Mouse (Mus musculus) limb, embryonic 11.5 days (tissue): ENCODE data around the gene Hspd1. TPM values are rescaled to one million over a fixed set of nuclear protein-coding genes. Genes with fewer than 3 reads are reported as not detected.
"Not testable (repeated sequence)": the region's sequence is repeated elsewhere in the genome, so short reads cannot be mapped to it uniquely, and the experiment has no call there.

Experiments used
- ATAC-seq: fragments of 200-750 bp; cut with Nextera tagmentation; 2 replicates; pipeline ENCODE4 v1.8.0; 2017; ENCODE audit warnings: low read depth; ENCODE audit not compliant: insufficient number of reproducible peaks, low FRiP score, low TSS enrichment
- DNase-seq: peaks from one replicate; pipeline ENCODE4 v3.0.0-alpha.2; 2015; ENCODE audit warnings: low spot score
- H3K27ac ChIP-seq: fragments of 300-500 bp; sonication (generic); replicated peaks from 2 replicates; pipeline ENCODE4 v1.5.1; 2014; ENCODE audit warnings: low read depth, mild to moderate bottlenecking, low read length
- H3K27me3 ChIP-seq: fragments of 300-500 bp; sonication (generic); 2 replicates; pipeline ENCODE4 v1.6.1; 2014; ENCODE audit warnings: mild to moderate bottlenecking, low read length, mixed read lengths; ENCODE audit not compliant: control insufficient read depth, insufficient read depth
- H3K36me3 ChIP-seq: fragments of 300-500 bp; sonication (generic); 2 replicates; pipeline ENCODE4 v1.6.1; 2014; ENCODE audit warnings: mild to moderate bottlenecking, low read length, moderate library complexity, mixed read lengths; ENCODE audit not compliant: control insufficient read depth, insufficient read depth
- H3K4me1 ChIP-seq: fragments of 300-500 bp; sonication (generic); 2 replicates; pipeline ENCODE4 v1.6.1; 2014; ENCODE audit warnings: low read length, mixed read lengths; ENCODE audit not compliant: control insufficient read depth, insufficient read depth
- H3K4me2 ChIP-seq: fragments of 300-500 bp; sonication (generic); 2 replicates; pipeline ENCODE4 v1.6.1; 2014; ENCODE audit warnings: low read depth, mild to moderate bottlenecking, moderate library complexity; ENCODE audit not compliant: severe bottlenecking
- H3K4me3 ChIP-seq: fragments of 300-500 bp; sonication (generic); 2 replicates; pipeline ENCODE4 v1.5.1; 2014; ENCODE audit warnings: low read depth, low read length
- H3K9ac ChIP-seq: fragments of 300-500 bp; sonication (generic); 2 replicates; pipeline ENCODE4 v1.6.1; 2014; ENCODE audit warnings: mild to moderate bottlenecking, low read length
- H3K9me3 ChIP-seq: fragments of 300-500 bp; sonication (generic); 2 replicates; pipeline ENCODE4 v1.6.1; 2016; ENCODE audit warnings: low read length; ENCODE audit not compliant: control insufficient read depth
- WGBS: fragments of 180-500 bp; shearing (Covaris S2); extraction: QIAGEN DNeasy Blood & Tissue Kit; methylation state at CpG from one replicate; pipeline ENCODE4 v1.1.7; 2014; 5-methylcytosine and 5-hydroxymethylcytosine counted together
- polyA plus RNA-seq: library from polyadenylated mRNA; unstranded; fragments of >200 nt; fragmentation: Nextera tagmentation; extraction: Ambion mirVana; gene quantifications from 2 replicates; pipeline ENCODE4 v1.2.1, GENCODE M21; 2014

The Hspd1 gene
- polyA plus RNA-seq, 1 experiment from 2014 or later = 431 TPM

DNA sequence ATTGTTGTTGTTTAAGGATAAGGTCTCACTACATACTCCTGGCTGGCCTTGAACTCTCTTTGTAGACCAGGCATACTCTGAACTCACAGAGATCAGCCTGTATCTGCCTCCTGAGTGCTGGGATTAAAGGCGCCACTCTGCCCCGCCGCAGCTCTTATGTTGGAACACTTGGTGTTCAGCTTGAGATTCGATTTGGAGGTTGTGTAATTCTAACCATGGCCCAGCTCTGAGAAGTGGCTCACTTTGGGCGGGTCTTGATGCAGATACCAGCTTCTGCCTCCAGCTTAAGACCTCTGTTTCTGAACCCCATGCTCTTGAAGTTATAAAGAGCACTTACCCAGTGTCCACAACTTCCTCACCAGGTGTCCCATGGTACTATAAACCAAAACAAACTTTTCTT is 41.7 kb upstream of the Hspd1 start:
- DNase-seq (no peak), ATAC-seq (no peak)
- no peaks in the 10 kb centered on the region for H3K9me3 ChIP-seq
- H3K4me1 ChIP-seq = peaks cover 5% of the 10 kb centered on the region; the same call in 1 of the 2 replicates
- H3K27me3 ChIP-seq = no peaks in the 10 kb centered on the region
- H3K4me3 ChIP-seq = no peak overlapping the region
- WGBS = 95% methylated on average over 5 of the region's 5 CpGs
- no peak overlapping the region for H3K4me2 ChIP-seq
- H3K27ac ChIP-seq = no peak overlapping the region
- no peak overlapping the region for H3K9ac ChIP-seq
- no peaks in the 10 kb centered on the region for H3K36me3 ChIP-seq

DNA sequence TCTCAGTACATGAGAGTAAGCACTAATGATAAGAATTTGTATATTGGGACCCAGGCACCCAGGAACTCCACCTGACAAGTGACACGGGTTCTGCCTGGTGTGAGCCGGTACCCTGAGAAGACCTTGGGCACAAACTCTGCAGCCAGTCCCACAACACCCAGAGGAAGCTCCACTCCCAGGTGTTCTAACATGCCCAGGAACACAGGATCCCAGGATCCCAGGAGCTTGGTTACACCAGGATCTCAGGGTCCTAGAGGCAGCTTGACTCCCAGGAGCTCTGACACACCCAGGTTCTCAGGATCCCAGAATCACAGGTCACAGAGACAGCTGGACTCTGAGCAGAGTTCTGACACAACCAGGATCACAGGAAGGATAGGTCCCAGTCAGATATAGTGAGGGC is 36.1 kb upstream of the Hspd1 start:
- DNase-seq, H3K9ac ChIP-seq, H3K4me3 ChIP-seq, H3K27me3 ChIP-seq, H3K36me3 ChIP-seq, H3K4me2 ChIP-seq, H3K9me3 ChIP-seq, ATAC-seq, H3K4me1 ChIP-seq, H3K27ac ChIP-seq: not testable (repeated sequence)
- WGBS = 97% methylated on average over 2 of the region's 2 CpGs

DNA sequence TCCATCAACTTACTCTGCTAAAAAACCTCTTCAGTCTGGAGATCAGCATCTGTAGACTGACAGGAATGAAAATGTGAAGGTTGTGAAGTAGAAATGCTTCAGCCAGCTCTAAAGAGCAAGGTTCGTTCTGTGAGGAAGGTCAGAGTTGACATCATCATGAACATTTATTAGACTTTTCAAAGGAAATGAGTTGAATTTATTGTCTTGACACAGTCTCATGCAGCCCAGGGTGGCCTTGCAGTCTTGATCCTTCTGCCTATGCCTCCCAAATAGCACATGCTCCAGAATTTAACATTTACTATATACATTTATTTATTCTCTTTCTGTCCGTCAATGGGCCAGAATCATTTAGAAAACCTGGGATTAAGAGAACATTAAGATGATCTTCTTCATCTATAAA is 35.5 kb upstream of the Hspd1 start:
- Histone ChIP-seq H3K4me1 (no peaks in the 10 kb centered on the region), H3K4me3 (no peak overlapping the region)

DNA sequence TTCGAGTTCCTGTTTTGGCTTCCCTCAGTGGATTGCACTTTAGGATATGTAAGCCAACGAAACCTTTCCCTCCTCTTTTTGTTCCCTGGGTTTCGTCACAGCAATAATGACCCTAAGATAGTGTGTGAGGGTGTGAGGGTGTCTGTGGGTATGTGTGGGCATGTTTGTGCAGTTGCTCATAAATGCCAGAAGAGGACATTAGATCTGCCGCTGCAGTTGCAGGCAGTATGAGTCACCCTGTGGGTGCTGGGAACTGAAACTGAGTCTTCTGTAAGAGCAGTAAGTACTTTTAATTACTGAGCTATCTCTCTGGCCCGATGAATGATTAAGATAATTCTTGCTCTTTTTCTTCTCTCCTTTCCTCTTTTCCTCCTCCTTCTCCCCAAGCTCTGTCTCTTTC is 35.0 kb upstream of the Hspd1 start:
- no peaks in the 10 kb centered on the region for H3K4me1 ChIP-seq
- no peaks in the 10 kb centered on the region for H3K36me3 ChIP-seq
- WGBS = 85% methylated on average over 5 of the region's 5 CpGs
- DNase-seq (no peak), ATAC-seq (no peak)
- no peaks in the 10 kb centered on the region for H3K9me3 ChIP-seq
- H3K27ac ChIP-seq = no peak overlapping the region
- no peak overlapping the region for H3K4me3 ChIP-seq
- no peaks in the 10 kb centered on the region for H3K27me3 ChIP-seq
- H3K4me2 ChIP-seq = no peak overlapping the region
- no peak overlapping the region for H3K9ac ChIP-seq

More for the DNA sequence above, 35.5 kb upstream of the Hspd1 start:
- DNase-seq = no peak
- 82% methylated on average over 2 of the region's 2 CpGs for WGBS
- H3K9me3 ChIP-seq = no peaks in the 10 kb centered on the region
- no peak for ATAC-seq
- no peaks in the 10 kb centered on the region for H3K36me3 ChIP-seq
- no peaks in the 10 kb centered on the region for H3K27me3 ChIP-seq
- H3K9ac ChIP-seq = no peak overlapping the region
- no peak overlapping the region for H3K27ac ChIP-seq
- H3K4me2 ChIP-seq = no peak overlapping the region

DNA sequence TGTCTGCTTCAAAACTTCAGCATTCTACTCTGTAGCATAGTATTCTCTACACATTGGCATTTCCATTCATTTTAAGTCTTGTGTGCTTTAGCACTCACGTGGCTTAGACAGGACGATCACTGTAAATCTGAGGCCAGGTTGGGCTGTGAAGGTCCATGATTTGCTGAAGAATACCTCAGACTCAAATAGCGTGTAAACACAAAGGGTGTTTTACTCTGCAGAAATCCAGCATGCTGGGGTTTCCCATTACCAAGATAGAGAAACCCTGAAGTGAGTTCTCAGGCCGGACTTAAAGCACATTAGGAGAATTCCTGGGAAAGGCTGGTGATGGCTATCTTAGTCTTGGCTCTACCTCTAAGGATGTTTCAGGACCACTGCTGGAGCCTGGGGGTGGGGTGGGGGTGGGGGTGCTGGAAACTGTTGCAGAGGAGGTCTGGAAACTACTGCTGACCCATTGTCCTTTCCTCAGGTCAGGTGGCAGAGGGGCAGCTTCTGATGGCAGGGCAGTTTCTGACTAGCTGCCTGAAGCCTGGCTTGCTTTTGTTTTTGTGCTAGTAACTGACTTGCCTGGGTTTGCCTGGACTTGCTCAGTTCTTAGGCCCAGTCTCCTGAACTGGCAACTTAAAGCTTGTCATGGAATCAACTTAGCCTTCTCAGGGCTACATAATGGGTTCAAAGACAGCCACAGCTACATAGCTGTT is 21.2 kb upstream of the Hspd1 start:
- Histone ChIP-seq H3K9me3 (no peaks in the 10 kb centered on the region), H3K4me1 (no peaks in the 10 kb centered on the region), H3K27ac (no peak overlapping the region), H3K4me2 (no peak overlapping the region), H3K9ac (no peak overlapping the region), H3K36me3 (no peaks in the 10 kb centered on the region; the same call in 1 of the 2 replicates), H3K4me3 (no peak overlapping the region), H3K27me3 (no peaks in the 10 kb centered on the region)
- DNase-seq = peak; percentile 10
- no peak for ATAC-seq
- 89% methylated on average over 4 of the region's 4 CpGs for WGBS

DNA sequence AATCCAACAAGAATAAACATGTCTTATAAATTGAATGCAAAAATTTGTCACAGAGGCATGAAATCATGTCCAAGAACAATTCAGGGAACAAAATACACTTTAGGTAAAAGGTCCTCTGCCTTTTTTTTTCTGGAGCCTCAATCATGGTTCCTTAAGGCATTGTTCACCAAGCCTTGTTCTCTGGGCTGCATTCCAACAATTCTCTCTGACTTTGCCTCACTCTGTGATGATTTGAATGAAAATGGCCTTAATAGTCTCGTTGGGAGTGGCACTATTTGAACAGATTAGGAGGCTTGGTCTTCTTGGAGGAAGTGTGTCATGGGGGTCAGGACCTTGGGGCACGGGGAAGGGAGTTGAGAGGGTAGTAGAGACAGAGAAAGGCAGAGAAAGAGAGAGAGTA is 20.4 kb upstream of the Hspd1 start:
- DNase-seq = peak; percentile 9
- H3K9ac ChIP-seq = no peak overlapping the region
- 67% methylated on average over 2 of the region's 2 CpGs for WGBS
- H3K36me3 ChIP-seq = no peaks in the 10 kb centered on the region; the same call in 1 of the 2 replicates
- no peak for ATAC-seq
- H3K9me3 ChIP-seq = no peaks in the 10 kb centered on the region
- no peaks in the 10 kb centered on the region for H3K27me3 ChIP-seq
- no peak overlapping the region for H3K4me2 ChIP-seq
- H3K4me3 ChIP-seq = no peak overlapping the region
- no peak overlapping the region for H3K27ac ChIP-seq
- no peaks in the 10 kb centered on the region for H3K4me1 ChIP-seq

DNA sequence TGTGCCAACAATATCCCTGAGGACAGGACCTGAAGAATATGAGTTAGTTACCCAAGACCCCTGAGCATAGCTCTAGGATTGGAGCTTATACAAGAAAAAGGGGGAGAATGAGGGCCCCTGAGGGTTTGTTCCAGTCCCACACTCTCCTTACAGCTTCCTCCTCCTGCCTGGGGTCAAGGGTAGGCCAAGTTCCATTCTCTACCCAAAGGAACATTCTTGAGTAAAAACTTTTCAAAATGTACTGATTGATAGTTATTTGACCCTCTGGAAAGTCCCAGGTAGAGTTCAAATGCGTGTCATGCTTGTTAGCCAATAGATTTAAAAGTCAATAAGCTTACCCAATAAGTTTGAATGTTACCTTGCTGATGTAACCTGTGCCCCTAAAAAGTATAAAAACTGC is 19.6 kb upstream of the Hspd1 start:
- ATAC-seq = no peak
- Histone ChIP-seq H3K4me1 (no peaks in the 10 kb centered on the region), H3K9ac (no peak overlapping the region), H3K36me3 (no peaks in the 10 kb centered on the region; the same call in 1 of the 2 replicates), H3K4me2 (no peak overlapping the region), H3K27me3 (no peaks in the 10 kb centered on the region), H3K4me3 (no peak overlapping the region), H3K27ac (no peak overlapping the region), H3K9me3 (no peaks in the 10 kb centered on the region)
- WGBS = 81% methylated on average over 1 of the region's 1 CpGs
- DNase-seq = no peak

DNA sequence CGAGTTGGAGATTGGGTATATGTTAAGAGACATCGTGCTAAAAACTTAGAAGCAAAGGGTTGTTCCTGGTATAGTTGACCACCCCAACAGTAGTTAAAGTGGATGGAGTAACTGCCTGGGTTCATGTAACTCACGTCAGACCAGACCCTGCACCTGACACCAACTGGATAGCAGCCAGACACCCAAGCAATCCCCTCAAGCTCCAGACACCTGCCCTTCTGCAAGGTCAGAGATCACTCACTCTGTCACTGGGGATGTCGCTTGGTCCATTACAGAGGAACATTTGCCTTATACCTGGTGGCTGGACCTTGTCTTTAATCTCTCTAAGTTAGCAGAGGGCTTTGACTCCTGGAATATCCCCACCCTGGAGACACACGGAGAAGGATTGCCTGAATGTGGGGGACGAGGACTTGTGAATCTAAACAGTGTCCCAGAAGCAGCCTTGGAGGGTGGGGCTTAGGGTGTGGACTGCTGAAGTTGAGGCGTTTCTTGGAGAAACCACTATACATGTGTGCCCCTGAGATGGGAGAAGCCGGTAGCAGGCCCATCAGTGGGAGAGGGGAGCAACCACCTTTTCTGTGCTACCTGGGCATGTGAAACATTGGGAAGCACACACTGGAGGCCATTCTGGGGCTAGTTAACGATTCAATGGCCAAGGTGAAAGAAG is 19.0 kb upstream of the Hspd1 start:
- Histone ChIP-seq H3K36me3 (no peaks in the 10 kb centered on the region; the same call in 1 of the 2 replicates), H3K4me1 (no peaks in the 10 kb centered on the region), H3K4me2 (no peak overlapping the region), H3K9ac (no peak overlapping the region), H3K27me3 (no peaks in the 10 kb centered on the region), H3K4me3 (no peak overlapping the region), H3K9me3 (no peaks in the 10 kb centered on the region), H3K27ac (no peak overlapping the region)
- no peak for DNase-seq
- 86% methylated on average over 9 of the region's 9 CpGs for WGBS
- ATAC-seq = no peak
